Mouse (Mus musculus): ENCODE measurements around the gene Alk.

The Alk gene

DNA sequence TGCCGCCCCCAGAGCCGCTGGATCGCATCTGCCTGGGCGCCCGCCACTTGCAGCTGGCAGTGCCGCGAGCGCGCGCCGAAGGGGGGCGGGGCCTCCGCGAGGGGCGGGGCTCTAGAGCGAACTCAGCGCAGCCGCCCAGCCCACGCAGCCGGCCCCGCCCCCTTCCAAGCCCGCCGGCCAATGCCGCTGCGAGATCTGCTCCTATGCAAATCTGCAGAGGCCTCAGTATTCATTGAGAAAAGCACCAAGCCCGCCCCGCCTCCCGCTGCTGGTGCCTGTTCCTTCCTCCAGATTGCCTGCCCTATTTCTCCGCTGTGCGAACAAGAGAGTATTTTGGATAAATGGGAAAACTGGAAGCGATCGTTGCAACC lies at the start of gene Alk:
Gene Alk (minus strand): TSS at position 18 of the 371 bp plus-strand sequence.
- DNase-seq = peak; percentile 94

GRCm38 (mm10) chr17:72652801-72653200 lies 48.4 kb upstream of the Alk start:
- DNase-seq = no peak

DNA sequence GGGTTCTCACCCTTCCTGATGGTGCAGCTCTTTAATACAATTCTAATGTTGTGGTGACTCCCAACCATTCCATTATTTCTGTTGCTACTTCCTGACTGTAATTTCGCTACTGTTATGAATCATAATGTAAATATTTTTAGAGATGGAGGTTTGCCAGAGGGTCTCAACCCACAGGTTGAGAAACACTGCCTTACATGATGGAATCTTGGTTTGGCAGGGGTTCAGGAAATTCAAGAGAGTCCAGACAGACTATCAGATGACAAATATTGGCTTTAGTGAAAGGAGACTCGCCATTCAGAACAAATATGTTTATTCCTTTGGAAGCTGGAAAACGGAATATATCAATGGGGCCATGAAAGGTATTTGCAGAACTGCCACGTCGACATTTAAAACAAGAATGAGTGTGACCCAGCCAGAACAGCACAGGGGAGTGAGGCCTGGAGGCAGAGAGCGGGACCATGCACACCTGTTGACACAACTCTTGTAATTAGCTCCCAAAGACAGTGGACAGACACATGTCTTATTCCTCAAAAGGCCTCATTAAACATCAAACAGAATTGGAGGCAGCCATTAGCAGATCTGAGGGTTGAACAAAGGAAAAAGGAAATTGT lies 44.3 kb upstream of the Alk start:
- DNase-seq = no peak

DNA sequence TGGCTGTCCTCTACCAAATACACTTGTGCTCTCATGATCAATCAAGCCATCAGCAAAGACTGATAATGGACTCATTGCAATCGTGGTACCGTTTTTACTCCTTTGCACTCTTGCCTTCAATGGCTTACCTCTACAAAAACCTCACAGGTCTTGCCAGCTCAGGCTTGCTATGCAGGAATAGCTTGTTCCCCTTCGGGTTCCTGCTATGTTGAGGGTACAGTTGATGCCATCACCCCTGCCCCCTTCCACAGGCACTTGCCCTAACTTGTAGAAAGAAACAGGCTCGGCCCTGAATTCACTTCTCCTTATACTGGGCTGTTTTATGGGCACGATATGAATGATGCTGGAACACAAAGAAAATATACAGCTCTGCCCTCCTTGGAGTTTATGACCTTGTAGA lies 41.7 kb upstream of the Alk start:
- no peak for DNase-seq

DNA sequence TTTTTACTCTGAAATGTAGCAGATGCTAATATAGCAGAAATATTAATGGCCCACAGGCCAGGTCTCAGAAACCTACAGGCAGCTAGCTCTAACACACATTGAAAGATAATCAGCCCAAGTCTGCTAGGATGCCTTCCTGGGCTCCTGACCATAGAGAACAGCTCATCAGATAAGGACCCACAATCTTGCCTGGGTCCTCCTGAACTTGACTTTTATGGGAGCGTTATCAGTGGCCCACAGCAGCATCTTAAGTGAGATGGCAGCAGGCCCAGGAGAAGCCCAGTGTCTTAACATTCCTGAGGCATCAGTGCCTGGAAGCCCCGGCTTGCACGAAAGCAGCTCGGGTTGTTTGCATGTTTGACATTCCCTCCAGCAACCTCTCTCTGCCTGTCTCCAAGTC lies 35.7 kb upstream of the Alk start:
- no peak for DNase-seq

- no peak for DNase-seq
Observed at GRCm38 (mm10) chr17:72639400-72639799, 35.0 kb upstream of the Alk start.

GRCm38 (mm10) chr17:72606251-72606650 lies 1.8 kb upstream of the Alk start:
- peak; percentile 85 for DNase-seq

DNA sequence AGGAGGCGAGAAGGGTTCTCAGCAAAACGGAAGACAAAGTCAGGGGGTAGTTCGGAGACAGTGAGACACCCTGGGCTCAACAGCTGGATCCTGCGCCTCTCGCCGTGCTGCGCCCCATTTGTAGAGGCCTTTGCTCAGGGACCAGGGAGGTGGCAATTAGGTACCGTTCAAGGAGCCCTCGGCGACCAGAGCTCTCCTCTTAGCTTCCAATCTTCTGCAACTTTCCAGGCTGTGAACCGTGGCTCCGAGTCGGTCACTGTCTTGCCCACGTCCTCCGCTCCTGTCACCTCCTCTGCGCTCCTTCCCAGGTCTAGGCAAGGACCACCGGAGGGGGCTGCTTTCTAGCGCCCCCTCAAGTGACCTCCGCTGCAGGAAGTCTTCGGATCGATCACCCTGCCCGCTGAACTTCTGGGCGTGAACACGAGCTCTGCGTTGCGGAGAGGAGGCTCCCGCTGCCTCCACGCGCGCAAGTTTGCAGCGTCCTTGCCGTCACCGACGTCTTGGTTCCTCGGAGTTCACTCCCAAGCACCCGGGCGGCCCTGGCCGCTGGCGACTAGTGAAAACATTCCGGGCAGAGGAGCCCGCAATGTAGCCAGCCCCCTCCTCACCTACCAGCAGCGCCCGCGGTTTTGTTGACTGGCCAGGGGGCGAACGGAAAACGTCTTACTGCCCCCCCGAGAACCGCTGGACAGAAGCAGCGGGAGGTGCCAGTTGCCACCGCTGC lies 379 bp downstream of the Alk start:
- peak; percentile 32 for DNase-seq

DNA sequence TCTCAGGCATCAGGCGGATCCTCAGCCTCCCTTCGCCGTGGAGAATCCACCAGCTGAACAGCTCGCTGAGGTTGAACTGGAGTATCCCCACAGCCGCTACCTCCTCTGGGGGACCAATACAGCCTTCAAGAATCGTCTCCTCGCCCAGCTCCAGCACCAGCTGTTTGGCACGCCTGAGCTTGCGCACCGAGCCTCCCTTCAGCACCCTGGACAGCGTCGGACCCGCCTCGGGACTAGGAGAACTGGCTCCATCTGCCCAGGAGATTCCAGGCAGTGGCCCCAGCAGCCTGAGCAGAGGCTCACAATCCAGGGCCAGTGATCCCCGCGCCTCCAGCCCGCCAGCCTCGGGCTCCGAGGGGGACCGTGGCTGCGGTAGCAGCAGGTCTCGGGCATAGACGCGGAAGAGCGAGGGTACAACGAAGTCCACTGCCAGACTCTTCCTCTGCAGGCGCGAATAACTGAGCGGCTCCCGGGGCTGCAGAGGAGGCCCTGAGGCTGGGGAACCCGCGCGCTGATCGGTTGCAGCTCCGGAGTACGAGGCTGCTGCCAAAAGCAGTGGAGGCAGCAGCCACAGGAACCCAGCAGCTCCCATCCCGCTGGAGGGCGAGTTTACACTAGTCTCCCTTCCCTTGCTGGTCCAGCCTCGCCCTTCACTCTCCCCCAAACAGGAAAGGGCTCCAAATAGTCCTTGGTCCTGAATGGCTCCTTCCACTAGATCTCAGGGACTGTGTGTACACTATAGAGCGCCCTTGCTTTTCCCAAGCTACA lies 1.1 kb downstream of the Alk start:
- peak; percentile 22 for DNase-seq

- DNase-seq = no peak
Observed at GRCm38 (mm10) chr17:72600806-72601205, 3.6 kb downstream of the Alk start.

- no peak for DNase-seq
Observed at GRCm38 (mm10) chr17:72587671-72588070, 16.8 kb downstream of the Alk start.

- DNase-seq = peak; percentile 34
Observed at GRCm38 (mm10) chr17:72580142-72580541, 24.3 kb downstream of the Alk start.

DNA sequence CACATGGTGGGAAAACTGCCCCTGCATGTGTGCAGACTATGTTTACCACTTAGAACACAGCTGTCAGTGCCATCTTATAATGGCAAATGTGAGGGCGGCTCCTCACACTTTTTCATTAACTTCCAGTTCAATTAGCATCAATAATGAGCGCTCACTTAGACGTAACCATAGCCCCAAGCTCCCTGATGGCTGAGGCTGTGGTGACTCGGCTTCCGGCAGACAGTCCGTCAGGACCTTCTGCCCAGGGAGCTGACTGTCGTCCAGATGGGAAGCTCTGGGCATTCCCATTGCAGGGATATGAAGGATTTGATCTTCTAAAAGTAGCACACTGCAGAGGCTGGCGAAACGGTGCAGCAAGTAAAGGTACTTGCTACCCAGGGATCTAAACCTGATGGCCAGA lies 25.1 kb downstream of the Alk start:
- DNase-seq = no peak

DNA sequence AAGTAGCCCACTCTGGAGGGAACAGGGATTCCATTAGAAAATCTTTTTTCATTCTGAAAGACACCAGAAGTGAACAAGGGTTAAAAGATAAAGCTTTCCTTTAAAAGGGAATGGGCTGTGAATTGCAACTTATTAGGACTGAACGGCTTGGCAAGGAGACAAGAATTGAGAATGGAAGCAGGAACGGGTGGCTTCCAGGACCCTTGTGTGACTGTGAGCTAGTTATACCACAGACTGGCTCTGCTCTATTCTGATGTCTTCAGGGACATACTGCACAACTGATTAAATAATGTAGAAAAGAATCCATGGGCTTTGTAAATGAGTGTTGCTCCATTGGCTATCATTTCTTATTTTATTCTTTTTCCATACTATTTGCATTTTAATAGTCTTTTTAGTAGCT lies 33.0 kb downstream of the Alk start:
- no peak for DNase-seq

DNA sequence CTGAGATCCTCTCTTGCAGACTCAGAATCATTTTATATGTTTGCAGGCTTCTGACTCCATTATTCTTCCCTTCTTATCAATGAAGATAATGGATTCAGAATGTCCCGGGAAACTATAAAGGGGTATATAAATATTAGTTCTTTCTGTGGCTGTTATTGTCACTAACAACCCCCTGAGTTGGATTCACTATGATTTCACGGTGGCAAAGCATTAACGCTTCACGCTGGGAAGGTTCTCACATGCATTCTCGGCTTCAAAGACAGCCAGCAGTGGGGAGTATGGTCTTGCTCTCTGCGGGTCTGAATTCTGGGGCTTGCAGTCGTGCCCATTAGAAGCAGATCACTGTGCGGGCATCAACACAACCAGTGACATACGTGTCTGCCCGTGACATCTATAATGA lies 34.9 kb downstream of the Alk start:
- no peak for DNase-seq

DNA sequence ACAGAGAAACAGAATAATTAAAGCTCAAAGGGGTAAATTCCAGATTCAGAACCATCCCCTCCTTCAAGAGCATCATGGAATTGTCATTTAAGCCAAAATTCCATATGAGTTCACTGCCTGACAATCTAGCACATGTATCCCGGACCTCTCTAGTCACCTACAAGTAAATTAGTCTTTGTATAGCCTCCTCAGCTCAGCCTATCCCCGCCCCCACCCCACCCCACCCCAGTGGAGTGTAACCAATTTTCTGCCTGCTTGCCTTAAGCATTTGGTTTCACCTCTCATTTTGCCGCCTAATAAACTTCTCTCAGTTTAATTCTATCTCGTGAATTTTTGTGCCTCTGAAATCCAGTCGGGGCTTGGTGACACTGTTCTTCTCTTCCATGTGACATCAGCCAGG lies 41.0 kb downstream of the Alk start:
- no peak for DNase-seq

DNA sequence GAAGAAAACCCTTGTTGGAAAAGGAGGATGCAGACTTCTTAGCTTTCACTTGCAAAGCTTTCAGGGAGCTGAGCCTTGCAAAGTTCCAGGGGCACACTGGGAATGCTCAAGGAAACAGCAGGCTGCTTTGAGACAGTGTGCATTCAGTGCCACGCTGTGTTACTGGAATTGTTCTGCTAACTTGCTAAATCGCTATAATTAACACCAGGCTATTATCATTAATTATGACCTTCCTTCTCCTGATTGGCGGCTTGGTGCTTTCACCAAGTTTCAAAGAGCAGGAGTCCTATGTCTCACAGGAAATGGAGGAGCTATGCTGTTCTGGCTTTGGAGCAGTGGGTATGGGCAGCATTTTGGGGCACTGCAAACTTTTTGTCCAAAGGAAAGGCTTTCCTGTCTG lies 43.0 kb downstream of the Alk start:
- no peak for DNase-seq

DNA sequence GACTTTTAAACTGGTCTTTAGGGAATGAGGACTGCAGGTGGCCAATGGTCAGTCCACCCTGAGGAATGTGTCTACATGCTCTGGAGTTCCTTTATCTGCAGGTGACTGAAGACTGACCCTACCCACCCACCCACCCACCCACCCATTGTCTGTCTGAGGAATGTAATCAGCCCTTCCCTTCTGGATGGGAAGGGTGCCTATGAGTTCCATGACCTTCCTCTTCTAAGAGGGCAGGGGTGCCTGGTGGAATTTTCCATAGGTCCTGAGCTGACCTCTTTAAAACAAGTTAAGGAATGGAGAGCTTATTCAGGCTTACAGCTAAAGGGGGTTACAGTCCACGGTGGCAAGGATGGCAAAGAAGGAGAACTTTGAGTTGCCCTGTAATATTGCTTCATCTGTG lies 43.7 kb downstream of the Alk start:
- DNase-seq = no peak

GRCm38 (mm10) chr17:72557029-72557735 lies 47.2 kb downstream of the Alk start:
- no peak for DNase-seq

- no peak for DNase-seq
Observed at GRCm38 (mm10) chr17:72546274-72546673, 58.2 kb downstream of the Alk start.

DNA sequence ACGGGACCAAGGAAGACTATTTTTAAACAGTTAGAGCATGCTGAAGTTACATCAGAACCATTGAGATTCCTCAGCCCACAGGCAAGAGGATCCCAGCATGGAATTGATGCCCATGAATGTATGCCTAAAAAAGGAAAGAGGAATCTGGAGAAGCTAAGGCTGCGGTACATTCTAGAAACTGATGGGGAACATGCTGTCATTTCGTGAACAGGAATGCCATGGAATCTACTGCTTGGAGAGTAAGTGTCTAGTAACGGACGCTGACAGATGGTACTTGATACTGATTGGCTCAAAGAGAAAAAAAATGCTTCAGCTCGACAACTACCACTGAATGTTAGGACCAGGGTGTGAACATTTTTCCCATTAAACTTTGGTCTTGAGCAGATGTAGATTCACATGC lies 69.1 kb downstream of the Alk start:
- DNase-seq = no peak

DNA sequence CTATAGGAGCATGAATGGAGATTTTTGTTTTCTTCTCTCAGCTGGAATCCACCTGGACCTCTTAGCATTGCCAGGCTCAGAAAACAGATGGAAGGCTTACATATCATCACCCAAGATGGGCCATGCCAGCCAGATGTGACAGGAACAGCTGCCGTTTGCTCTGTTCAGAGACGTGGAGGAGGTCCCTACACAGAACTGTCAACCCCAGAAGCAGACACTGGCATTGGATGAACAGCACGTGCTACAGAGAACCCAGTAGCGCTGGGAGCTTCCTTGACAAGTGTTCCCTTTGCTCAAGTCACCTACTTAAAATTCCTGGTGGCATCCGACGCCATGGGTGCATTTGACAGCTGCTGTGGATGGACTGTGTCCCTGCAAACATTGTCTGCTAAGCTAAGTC lies 72.2 kb downstream of the Alk start:
- no peak for DNase-seq

DNA sequence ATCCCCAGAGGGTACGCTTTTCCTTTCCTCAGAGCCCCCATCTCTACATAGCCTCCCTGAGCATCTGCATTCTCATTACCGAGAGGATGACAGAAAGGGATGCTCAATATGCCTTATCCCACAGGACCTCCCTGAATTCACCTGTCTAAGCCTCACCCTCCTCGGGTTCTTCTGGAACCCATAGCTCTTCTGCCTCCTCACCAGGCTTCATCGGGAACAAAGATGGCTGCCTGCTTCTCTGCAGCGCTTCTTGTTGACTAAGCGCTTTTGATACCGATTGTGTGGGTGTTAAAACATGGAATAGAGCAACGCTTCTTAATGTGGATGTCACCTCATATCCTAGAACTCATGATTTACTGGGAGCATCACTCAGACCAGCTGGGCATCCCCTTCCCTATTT lies 75.9 kb downstream of the Alk start:
- no peak for DNase-seq

GRCm38 (mm10) chr17:72527481-72527880 lies 76.9 kb downstream of the Alk start:
- no peak for DNase-seq

Measured in right cerebral cortex, adult 18-20 months (tissue).